Mouse (Mus musculus) MN1 (cell line): ENCODE results near the gene Rap1gds1.

Experiments used
- DNase-seq: peaks from one replicate; pipeline ENCODE4 v3.0.0-alpha.2; 2016; ENCODE audit warnings: low spot score

Rap1gds1 gene

GRCm38 (mm10) chr3:138941604-138942003 lies 133.4 kb downstream of the Rap1gds1 start:
- DNase-seq = no peak

- DNase-seq = no peak
These were observed 137.8 kb downstream of the Rap1gds1 start for GRCm38 (mm10) chr3:138937241-138937640.

- DNase-seq = no peak
These were observed 138.2 kb downstream of the Rap1gds1 start for GRCm38 (mm10) chr3:138936780-138937179.

GRCm38 (mm10) chr3:138927437-138927836 lies 147.6 kb downstream of the Rap1gds1 start:
- no peak for DNase-seq

GRCm38 (mm10) chr3:138926161-138926560 lies 148.8 kb downstream of the Rap1gds1 start:
- DNase-seq = no peak

- DNase-seq = no peak
These were observed 156.8 kb downstream of the Rap1gds1 start for GRCm38 (mm10) chr3:138918241-138918640.

GRCm38 (mm10) chr3:138917016-138917415 lies 158.0 kb downstream of the Rap1gds1 start:
- DNase-seq = no peak

- DNase-seq = no peak
These were observed 158.4 kb downstream of the Rap1gds1 start for GRCm38 (mm10) chr3:138916591-138916990.

- no peak for DNase-seq
These were observed 160.2 kb downstream of the Rap1gds1 start for GRCm38 (mm10) chr3:138914626-138915288.

GRCm38 (mm10) chr3:138912504-138912903 lies 162.5 kb downstream of the Rap1gds1 start:
- no peak for DNase-seq

- no peak for DNase-seq
These were observed 165.7 kb downstream of the Rap1gds1 start for GRCm38 (mm10) chr3:138909313-138909712.

GRCm38 (mm10) chr3:138906112-138906880 lies 168.7 kb downstream of the Rap1gds1 start:
- DNase-seq = peak; percentile 47

- DNase-seq = no peak
These were observed 169.3 kb downstream of the Rap1gds1 start for GRCm38 (mm10) chr3:138905678-138906077.

- DNase-seq = no peak
These were observed 174.3 kb downstream of the Rap1gds1 start for GRCm38 (mm10) chr3:138900571-138901141.

GRCm38 (mm10) chr3:138898055-138898454 lies 176.9 kb downstream of the Rap1gds1 start:
- no peak for DNase-seq

GRCm38 (mm10) chr3:138897500-138897899 lies 177.5 kb downstream of the Rap1gds1 start:
- no peak for DNase-seq

- no peak for DNase-seq
These were observed 181.5 kb downstream of the Rap1gds1 start for GRCm38 (mm10) chr3:138893520-138893919.

GRCm38 (mm10) chr3:138889769-138890295 lies 185.2 kb downstream of the Rap1gds1 start:
- DNase-seq = no peak

- peak; percentile 7 for DNase-seq
These were observed 185.8 kb downstream of the Rap1gds1 start for GRCm38 (mm10) chr3:138889214-138889613.

- DNase-seq = no peak
These were observed 188.9 kb downstream of the Rap1gds1 start for GRCm38 (mm10) chr3:138886121-138886520.

- DNase-seq = no peak
These were observed 193.2 kb downstream of the Rap1gds1 start for GRCm38 (mm10) chr3:138881725-138882347.

GRCm38 (mm10) chr3:138880999-138881724 lies 193.8 kb downstream of the Rap1gds1 start:
- DNase-seq = no peak
